Mouse (Mus musculus) embryonic facial prominence, embryonic 15.5 days (tissue): ENCODE measurements around the gene Tdrd5. TPM values are rescaled to one million over a fixed set of nuclear protein-coding genes. Genes with fewer than 3 reads are reported as not detected.
"Not testable (repeated sequence)": the region's sequence is repeated elsewhere in the genome, so short reads cannot be mapped to it uniquely, and the experiment has no call there.

Experiments
- ATAC-seq: fragments of 200-750 bp; cut with Nextera tagmentation; 2 replicates; pipeline ENCODE4 v1.8.0; 2017; ENCODE audit warnings: low read depth, moderate TSS enrichment; ENCODE audit not compliant: insufficient number of reproducible peaks, low FRiP score, low TSS enrichment
- H3K27ac ChIP-seq: fragments of 300-500 bp; sonication (generic); replicated peaks from 2 replicates; pipeline ENCODE4 v1.5.1; 2015; ENCODE audit warnings: mild to moderate bottlenecking, inconsistent platforms
- H3K27me3 ChIP-seq: fragments of 300-500 bp; sonication (generic); 2 replicates; pipeline ENCODE4 v1.6.1; 2015; ENCODE audit warnings: inconsistent platforms
- H3K36me3 ChIP-seq: fragments of 300-500 bp; sonication (generic); 2 replicates; pipeline ENCODE4 v1.6.1; 2015; ENCODE audit warnings: mild to moderate bottlenecking, inconsistent platforms
- H3K4me1 ChIP-seq: fragments of 300-500 bp; sonication (generic); 2 replicates; pipeline ENCODE4 v1.6.1; 2015; ENCODE audit warnings: inconsistent platforms
- H3K4me2 ChIP-seq: fragments of 300-500 bp; sonication (generic); replicated peaks from 2 replicates; pipeline ENCODE4 v1.6.1; 2015; ENCODE audit warnings: mild to moderate bottlenecking, inconsistent platforms
- H3K4me3 ChIP-seq: fragments of 300-500 bp; sonication (generic); replicated peaks from 2 replicates; pipeline ENCODE4 v1.5.1; 2015; ENCODE audit warnings: mild to moderate bottlenecking, inconsistent platforms
- H3K9ac ChIP-seq: fragments of 300-500 bp; sonication (generic); 2 replicates; pipeline ENCODE4 v1.6.1; 2015; ENCODE audit warnings: inconsistent platforms
- H3K9me3 ChIP-seq: fragments of 300-500 bp; sonication (generic); replicated peaks from 2 replicates; pipeline ENCODE4 v1.6.1; 2016; ENCODE audit warnings: inconsistent platforms
- WGBS: fragments of 180-500 bp; shearing (Covaris S2); methylation state at CpG from one replicate; pipeline ENCODE4 v1.1.7; 2015; 5-methylcytosine and 5-hydroxymethylcytosine counted together
- polyA plus RNA-seq: library from polyadenylated mRNA; unstranded; fragments of >200 nt; fragmentation: Nextera tagmentation; extraction: Ambion mirVana; gene quantifications from 2 replicates; pipeline ENCODE4 v1.2.1, GENCODE M21; 2015

Tdrd5 gene
- polyA plus RNA-seq, result 0.47 and 0.64 TPM in 2 replicates

DNA sequence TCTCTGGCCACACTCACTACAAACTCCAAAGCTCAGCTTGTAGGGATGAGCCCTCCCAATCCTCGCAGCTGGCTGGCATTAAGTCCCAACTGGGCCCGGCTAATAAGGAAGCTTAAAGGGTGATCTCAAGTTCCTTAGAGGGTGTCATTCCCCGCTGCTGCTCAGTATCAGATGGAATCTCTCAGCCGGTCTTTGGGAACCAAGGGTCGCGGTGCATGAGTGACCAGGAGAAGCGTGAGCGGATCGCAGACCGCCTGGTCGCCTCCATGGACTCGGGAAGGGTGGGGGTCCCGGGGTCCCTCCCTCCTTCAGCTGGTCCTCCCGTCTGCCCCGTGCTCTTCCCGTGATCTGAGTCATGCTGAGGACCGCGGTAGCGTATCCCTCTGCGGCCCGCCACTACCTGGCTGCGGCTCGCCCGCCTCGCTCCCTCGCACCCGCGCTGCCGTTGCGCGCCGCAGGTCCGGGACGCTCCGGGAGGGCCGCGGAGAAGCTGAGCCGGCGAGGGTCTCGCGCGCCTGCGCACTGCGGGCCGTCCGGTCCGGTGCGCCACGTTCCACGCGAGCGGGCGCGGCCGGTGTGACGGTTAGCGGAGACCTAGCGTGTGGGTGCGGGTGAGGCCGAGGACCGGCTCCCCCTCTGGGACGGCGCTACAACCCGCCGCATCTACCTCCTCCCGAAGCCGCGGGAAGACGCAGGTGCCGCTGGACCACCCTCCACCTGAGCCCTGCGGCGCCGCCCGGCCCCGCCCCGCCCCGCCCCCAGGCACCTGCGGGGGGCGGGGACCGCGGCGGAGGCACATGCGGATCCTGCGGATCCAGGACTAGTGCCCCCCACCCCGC, at the start of gene Tdrd5:
Gene Tdrd5 (minus strand): TSS at position 754 of the 839 bp plus-strand sequence.
- peak within 1 kb of the TSS; percentile 62 for H3K4me3 ChIP-seq
- peak within 1 kb of the TSS; percentile 98 for H3K4me2 ChIP-seq
- peaks cover 10% of the 10 kb centered on the region; the same call in 1 of the 2 replicates for H3K4me1 ChIP-seq
- H3K27ac ChIP-seq, result no peak within 1 kb of the TSS
- WGBS, result under 1% methylated on average over 82 of the region's 85 CpGs
- ATAC-seq, result peak; percentile 57; the same call in 1 of the 2 replicates
- H3K9me3 ChIP-seq, result no peaks in the 10 kb centered on the region
- 0 out of 2 replicates have a peak within 1 kb of the TSS, but pooled peaks have one; percentile 12 for H3K9ac ChIP-seq
- H3K27me3 ChIP-seq, result peaks cover 53% of the 10 kb centered on the region
- no peaks in the 10 kb centered on the region for H3K36me3 ChIP-seq

DNA sequence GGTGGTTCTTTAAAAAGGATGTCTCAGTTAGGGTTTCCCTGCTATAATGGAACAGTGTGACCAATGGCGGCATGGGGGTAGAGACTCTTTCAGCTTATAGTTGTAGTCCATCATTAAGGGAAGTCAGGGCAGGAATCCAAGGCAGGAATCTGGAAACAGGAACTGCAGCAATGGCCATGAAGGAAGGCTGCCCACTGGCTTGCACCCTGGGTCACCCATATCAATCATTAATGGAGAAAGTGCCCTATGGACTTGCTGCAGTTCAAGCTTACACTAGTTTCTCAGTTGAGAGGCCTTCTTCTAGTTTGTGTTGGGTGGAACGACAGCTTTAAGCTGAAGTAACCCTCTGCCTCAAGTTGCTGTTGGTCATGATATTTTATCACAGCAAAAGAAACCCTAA, 49.0 kb upstream of the Tdrd5 start:
- 95% methylated on average over 2 of the region's 2 CpGs for WGBS
- Histone ChIP-seq H3K4me2 (no peak overlapping the region), H3K36me3 (no peaks in the 10 kb centered on the region), H3K27me3 (no peaks in the 10 kb centered on the region), H3K4me1 (no peaks in the 10 kb centered on the region), H3K9me3 (no peaks in the 10 kb centered on the region), H3K27ac (no peak overlapping the region), H3K9ac (no peak overlapping the region), H3K4me3 (no peak overlapping the region)
- no peak for ATAC-seq

DNA sequence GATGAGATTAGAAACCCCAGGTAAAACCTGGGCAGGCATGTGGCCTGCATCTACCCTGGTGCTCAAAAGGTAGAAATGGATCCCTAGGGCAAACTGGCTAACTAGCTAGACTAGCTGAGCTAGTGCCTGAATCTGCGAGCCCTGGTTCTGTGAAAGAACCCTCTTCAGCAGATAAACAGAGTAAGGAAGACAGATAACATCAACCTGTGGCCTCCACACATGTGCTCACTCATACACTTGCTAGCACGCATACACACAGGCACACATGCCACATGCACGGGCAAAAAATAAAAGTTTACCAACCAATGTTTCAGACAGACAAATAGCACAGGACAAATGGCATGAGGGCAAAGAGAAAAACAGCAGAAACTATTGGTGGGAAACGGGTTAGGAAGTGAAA, 47.0 kb upstream of the Tdrd5 start:
- no peaks in the 10 kb centered on the region for H3K9me3 ChIP-seq
- no peaks in the 10 kb centered on the region for H3K36me3 ChIP-seq
- H3K4me1 ChIP-seq, result no peaks in the 10 kb centered on the region
- no peak overlapping the region for H3K4me3 ChIP-seq
- no peak for ATAC-seq
- H3K4me2 ChIP-seq, result no peak overlapping the region
- no peak overlapping the region for H3K9ac ChIP-seq
- no peak overlapping the region for H3K27ac ChIP-seq
- no peaks in the 10 kb centered on the region for H3K27me3 ChIP-seq
- WGBS, result 81% methylated on average over 4 of the region's 4 CpGs

DNA sequence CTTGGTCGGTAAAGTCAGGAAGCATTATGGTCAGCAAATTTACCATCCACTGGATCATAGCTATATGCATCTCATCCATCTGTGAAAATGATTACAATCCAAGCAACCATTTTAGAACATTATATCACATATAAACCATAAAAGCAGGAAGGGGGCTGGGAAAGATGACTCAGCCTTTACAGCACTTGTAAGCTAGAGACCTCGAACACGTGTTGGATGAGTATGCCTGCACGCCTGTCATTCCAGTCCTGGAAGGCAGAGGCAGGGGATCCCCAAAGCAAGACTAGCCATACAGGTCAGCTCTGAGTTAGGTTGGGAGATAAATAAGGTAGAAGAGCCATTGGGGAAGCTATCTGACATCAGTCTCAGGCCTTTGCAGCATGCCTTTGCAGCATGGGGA, 45.6 kb upstream of the Tdrd5 start:
- Histone ChIP-seq H3K4me1 (no peaks in the 10 kb centered on the region), H3K4me3 (no peak overlapping the region), H3K9me3 (no peaks in the 10 kb centered on the region), H3K36me3 (no peaks in the 10 kb centered on the region), H3K4me2 (no peak overlapping the region), H3K9ac (no peak overlapping the region), H3K27ac (no peak overlapping the region), H3K27me3 (no peaks in the 10 kb centered on the region)
- ATAC-seq, result no peak
- 70% methylated on average over 4 of the region's 4 CpGs for WGBS

DNA sequence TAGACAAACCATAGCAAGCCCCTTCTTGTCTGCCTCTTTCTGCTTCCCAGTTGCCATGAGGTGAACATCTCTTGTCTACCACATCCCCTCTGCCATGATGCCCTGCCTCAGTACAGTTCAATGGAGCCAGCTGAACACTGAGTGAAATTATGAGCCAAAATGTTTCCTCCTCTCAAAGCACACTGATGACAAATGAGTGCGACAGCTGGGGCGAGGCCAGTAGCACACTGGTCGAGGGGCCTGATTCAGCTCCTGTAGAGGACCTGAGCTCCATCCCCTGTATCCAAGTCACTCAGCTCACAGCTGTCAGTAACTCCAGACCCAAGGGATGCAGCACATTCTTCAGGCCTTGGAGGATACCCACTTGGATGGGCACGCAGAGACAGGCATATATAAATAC, 42.2 kb upstream of the Tdrd5 start:
- H3K9ac ChIP-seq, result no peak overlapping the region

DNA sequence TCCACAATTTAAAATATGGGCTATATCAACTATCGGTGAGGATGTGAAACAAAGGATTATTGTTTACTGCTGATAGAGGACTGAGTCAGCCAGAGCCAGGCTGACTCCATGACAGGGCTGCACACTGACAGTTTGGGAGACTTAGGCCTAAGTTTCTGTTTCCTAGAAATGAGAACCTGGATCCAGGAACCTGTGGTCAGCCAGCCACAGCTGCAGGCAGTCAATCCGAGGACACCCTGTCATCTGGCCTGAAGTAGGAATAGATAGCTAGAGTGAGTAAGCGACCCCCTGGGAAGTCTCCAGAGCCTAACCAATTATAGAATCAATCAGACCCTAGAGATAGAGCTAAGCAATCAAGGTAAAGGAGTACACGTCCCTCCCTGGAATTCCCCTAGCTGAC, 41.0 kb upstream of the Tdrd5 start:
- WGBS, result 58% methylated on average over 4 of the region's 4 CpGs
- H3K4me1 ChIP-seq, result no peaks in the 10 kb centered on the region
- ATAC-seq, result no peak
- H3K4me2 ChIP-seq, result no peak overlapping the region
- no peaks in the 10 kb centered on the region for H3K36me3 ChIP-seq
- no peaks in the 10 kb centered on the region for H3K9me3 ChIP-seq
- no peak overlapping the region for H3K9ac ChIP-seq
- no peak overlapping the region for H3K27ac ChIP-seq
- H3K4me3 ChIP-seq, result no peak overlapping the region
- no peaks in the 10 kb centered on the region for H3K27me3 ChIP-seq

More for the DNA sequence above, 42.2 kb upstream of the Tdrd5 start:
- Histone ChIP-seq H3K36me3 (no peaks in the 10 kb centered on the region), H3K4me1 (no peaks in the 10 kb centered on the region), H3K4me2 (no peak overlapping the region), H3K27me3 (no peaks in the 10 kb centered on the region), H3K4me3 (no peak overlapping the region), H3K27ac (no peak overlapping the region), H3K9me3 (no peaks in the 10 kb centered on the region)
- ATAC-seq, result no peak
- 88% methylated on average over 4 of the region's 4 CpGs for WGBS

DNA sequence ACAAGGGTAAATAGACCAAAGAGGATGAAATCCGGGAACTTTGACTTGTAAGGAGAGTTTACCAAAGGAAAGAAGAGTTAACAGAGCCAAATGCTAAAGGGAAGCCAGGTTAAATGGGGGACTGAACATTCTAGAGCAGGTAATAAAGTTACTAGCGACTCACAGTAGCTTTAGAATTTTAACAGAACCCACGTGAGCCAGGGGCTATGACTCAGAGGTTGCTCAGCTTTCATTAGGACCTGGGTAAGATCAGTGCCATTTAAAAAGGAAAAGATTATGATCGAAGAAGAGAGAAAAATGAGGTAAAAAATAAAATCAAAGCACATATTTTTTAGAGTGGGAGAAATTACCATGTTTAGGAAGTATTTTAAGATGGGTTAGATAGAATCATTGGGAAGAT, 37.4 kb upstream of the Tdrd5 start:
- H3K36me3 ChIP-seq, result no peaks in the 10 kb centered on the region
- no peak for ATAC-seq
- H3K27ac ChIP-seq, result no peak overlapping the region
- no peak overlapping the region for H3K4me3 ChIP-seq
- no peaks in the 10 kb centered on the region for H3K9me3 ChIP-seq
- H3K27me3 ChIP-seq, result no peaks in the 10 kb centered on the region
- H3K4me1 ChIP-seq, result no peaks in the 10 kb centered on the region
- 67% methylated on average over 4 of the region's 4 CpGs for WGBS
- H3K4me2 ChIP-seq, result no peak overlapping the region
- no peak overlapping the region for H3K9ac ChIP-seq

DNA sequence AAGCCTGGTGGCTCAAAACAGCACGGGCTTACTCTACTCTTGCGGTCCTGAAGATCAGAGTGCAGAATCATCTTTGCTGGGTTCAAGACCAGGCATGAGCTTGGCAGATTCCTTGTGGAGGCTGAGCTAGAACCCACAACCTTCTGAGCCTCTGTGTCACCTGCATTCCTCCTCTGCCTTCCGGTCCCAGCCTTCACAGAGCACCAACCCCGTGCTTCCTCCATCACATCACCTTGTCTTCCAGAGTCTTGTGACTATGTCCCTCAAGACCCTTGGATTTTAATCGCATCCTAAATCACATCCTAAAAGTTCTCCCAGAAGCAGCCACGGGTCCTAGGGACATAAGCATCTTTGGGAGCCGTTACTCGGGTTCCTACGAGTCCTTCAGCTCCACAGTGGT, 19.7 kb upstream of the Tdrd5 start:
- H3K4me1 ChIP-seq, result no peaks in the 10 kb centered on the region
- H3K27ac ChIP-seq, result no peak overlapping the region
- H3K4me2 ChIP-seq, result no peak overlapping the region
- H3K36me3 ChIP-seq, result no peaks in the 10 kb centered on the region
- H3K27me3 ChIP-seq, result no peaks in the 10 kb centered on the region
- no peaks in the 10 kb centered on the region for H3K9me3 ChIP-seq
- no peak for ATAC-seq
- no peak overlapping the region for H3K9ac ChIP-seq
- 87% methylated on average over 9 of the region's 9 CpGs for WGBS
- no peak overlapping the region for H3K4me3 ChIP-seq

DNA sequence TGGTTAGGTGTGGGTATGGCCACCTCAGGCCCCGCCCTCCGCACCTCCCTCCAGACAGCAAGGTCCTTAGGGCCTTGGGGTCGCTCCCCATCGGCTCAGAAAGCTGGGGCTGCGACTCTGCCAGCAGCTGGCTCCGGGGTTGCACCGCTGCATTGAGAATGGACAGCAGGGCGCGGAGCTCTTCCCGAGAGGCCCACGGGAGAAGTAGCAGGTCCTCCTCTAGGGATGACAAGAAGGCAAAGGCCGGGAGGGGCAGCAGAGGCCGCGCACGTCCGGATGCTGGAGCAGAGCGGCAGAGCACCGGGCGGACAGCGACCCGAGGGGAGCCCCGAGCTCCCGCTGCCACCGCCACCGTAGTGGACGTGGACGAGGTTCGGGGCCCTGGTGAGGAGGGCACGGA, 7.2 kb upstream of the Tdrd5 start, which contains the start of gene Nphs2:
Gene Nphs2 (plus strand): TSS at position 98 of the 400 bp plus-strand sequence.
- no peaks in the 10 kb centered on the region for H3K36me3 ChIP-seq
- no peaks in the 10 kb centered on the region for H3K9me3 ChIP-seq
- H3K27ac ChIP-seq, result no peak within 1 kb of the TSS
- peaks cover 5% of the 10 kb centered on the region for H3K4me1 ChIP-seq
- H3K27me3 ChIP-seq, result peaks cover 46% of the 10 kb centered on the region
- ATAC-seq, result no peak
- WGBS, result 4% methylated on average over 29 of the region's 29 CpGs
- peak within 1 kb of the TSS; percentile 45 for H3K4me2 ChIP-seq
- peak within 1 kb of the TSS; percentile 19 for H3K4me3 ChIP-seq
- no peak within 1 kb of the TSS for H3K9ac ChIP-seq

DNA sequence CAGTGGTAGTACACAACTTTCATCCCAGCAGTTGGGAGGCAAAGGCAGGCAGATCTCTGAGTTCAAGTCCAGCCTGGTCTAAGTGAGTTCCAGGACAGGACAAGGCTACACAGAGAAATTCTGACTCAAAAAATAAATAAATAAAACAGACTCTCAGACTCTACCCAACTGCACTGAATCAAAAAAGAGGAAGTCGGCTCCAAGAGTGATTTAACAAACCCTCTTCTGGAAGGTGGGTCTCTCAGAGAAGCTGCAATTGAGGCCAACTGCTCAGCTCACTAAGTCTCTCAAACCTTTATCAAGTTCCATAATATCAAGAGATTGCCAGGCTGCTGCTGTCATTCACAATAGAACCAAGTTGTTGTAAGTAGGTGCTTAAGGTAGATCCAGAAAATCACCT, 5.1 kb upstream of the Tdrd5 start:
- H3K9ac ChIP-seq, result no peak overlapping the region
- no peak overlapping the region for H3K4me3 ChIP-seq
- no peak overlapping the region for H3K27ac ChIP-seq
- WGBS, result 78% methylated on average over 1 of the region's 1 CpGs
- H3K36me3 ChIP-seq, result no peaks in the 10 kb centered on the region
- no peak overlapping the region for H3K4me2 ChIP-seq
- ATAC-seq, result no peak
- H3K4me1 ChIP-seq, result peaks cover 7% of the 10 kb centered on the region
- no peaks in the 10 kb centered on the region for H3K9me3 ChIP-seq
- peaks cover 65% of the 10 kb centered on the region for H3K27me3 ChIP-seq

DNA sequence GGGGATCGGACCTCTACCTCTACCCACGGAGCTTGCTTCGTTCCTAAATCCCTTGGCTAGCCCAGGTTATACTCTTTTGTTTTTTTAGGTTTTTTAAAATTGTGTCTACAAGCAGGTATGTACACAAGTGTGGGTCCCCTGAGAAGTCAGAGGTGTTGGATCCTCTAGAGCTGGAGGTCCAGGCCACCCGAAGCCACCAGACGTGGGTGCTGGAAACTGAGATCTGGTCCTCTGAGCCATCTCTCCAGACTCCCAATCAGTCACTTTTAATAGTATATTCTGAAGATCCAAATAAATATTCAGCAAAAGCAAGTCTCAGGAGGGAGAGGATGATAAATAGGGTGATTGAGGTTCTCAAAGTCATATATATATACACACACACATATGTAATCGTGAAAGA, 13.4 kb downstream of the Tdrd5 start:
- 88% methylated on average over 6 of the region's 6 CpGs for WGBS
- Histone ChIP-seq H3K36me3 (no peaks in the 10 kb centered on the region), H3K9ac (no peak overlapping the region), H3K4me2 (no peak overlapping the region), H3K9me3 (no peaks in the 10 kb centered on the region), H3K27me3 (no peaks in the 10 kb centered on the region), H3K4me1 (no peaks in the 10 kb centered on the region), H3K27ac (no peak overlapping the region), H3K4me3 (no peak overlapping the region)
- no peak for ATAC-seq

DNA sequence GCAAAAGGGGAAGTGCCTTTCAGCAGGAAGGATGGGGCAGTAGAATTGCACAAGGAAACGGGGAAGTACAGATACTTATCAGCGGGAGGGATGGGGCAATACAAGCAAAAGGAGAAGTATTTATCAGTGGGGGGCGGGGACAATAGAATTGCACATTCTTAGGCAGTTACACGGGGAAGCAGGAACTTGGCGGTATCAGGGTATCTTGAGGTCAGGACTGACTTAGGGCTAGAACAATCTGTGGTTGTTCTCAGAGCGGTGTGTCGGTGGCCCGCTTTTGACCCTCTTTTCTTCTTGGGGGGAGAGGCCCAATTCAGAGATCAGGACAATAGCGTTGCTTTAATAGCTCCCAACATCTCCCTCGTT, 14.3 kb downstream of the Tdrd5 start:
- not testable (repeated sequence) for H3K27me3 ChIP-seq, H3K27ac ChIP-seq, H3K9me3 ChIP-seq, H3K4me3 ChIP-seq, H3K9ac ChIP-seq, ATAC-seq, H3K4me2 ChIP-seq, H3K4me1 ChIP-seq, H3K36me3 ChIP-seq
- whole genome bisulfite sequencing, result 60% methylated on average over 10 of the region's 10 CpGs
